10 mouse cellular contexts compared by ENCODE assay signal in the genomic region with DNA sequence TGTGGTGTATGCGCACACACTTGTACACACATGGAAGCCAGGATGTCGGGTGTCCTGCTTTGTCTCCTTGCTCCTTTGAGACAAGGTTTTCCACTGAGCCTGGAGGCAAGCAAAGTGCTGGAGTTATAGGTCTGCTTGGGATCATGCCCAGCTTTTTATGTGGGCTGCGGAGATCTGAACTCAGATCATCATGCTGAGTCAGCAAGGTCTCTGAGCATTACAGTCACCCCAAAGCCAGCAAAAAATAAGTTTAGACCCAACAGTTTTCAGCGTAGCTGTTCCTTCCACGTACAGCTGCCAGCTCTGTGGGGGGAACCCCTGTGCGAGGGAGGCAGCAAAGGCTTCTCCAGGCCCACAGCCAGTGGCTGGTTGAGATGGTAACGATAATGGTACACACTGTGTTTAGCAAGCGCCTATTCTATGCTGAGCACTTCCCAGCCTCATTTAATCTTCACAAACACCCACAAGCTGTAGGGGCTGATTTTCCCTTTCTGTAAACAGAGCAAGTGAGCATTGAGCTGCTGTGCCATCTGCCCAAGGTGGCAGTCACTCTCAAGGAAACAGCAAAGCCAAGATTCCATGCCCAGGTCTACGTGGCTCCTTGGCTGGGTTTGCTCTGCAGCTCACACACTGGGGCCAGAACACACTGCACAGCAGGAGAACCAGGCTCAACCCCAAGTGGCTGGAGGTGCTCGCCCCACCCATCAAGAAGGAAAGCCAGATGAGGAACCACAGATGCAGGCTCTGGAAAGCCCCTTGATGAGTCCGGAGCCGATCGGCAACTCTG. TPM values are rescaled to one million over a fixed set of nuclear protein-coding genes. Genes with fewer than 3 reads are reported as not detected.
DNase-seq lines count a peak whose midpoint lies in the region; ATAC-seq lines count a peak whose summit lies in the region.
"Had no signal": no experiment of that assay in that cellular context is flagged by ENCODE, and none has a peak within 500 bp of the region (broad histone marks: within the 10 kb centered on the region; RNA-seq: fewer than 3 reads in every experiment).

No protein-coding gene starts in this region.

- peak; percentile 75 for DNase-seq in layer of hippocampus, adult 11-12 months (ENCODE audit: low spot score)
- DNase-seq in layer of hippocampus, adult 9-10 months (ENCODE audit: low spot score) = no peak
- peak; percentile 71 to 72 for DNase-seq in cerebellum, postnatal 25 days
- DNase-seq in layer of hippocampus, adult 18-20 months (ENCODE audit: low spot score in 2 of 2) = peak; percentile 82 to 88
- DNase-seq in urinary bladder, postnatal 36 days (ENCODE audit: low spot score in 2 of 2) = no peak
- no peak for DNase-seq in yolk sac, embryonic 10.5 days (ENCODE audit: low spot score)
- no peak for DNase-seq in heart, adult 9 months (ENCODE audit: low spot score in 2 of 2)
- DNase-seq: thymus, postnatal 36 days had no signal

- peak; percentile 29 for ATAC-seq in monocyte, adult 5-6 weeks (replicated peaks; ENCODE audit: insufficient number of reproducible peaks, low FRiP score, low TSS enrichment, poor library complexity, severe bottlenecking)

RNA-seq across cellular contexts. Expression of gene Soga1, which starts 30.5 kb away (rescaled TPM):
- total RNA-seq in layer of hippocampus, adult 18-20 months (2021) = 10 to 100 TPM; 32.4 to 34.1 TPM
- total RNA-seq in monocyte, adult 5-6 weeks (2017) = 0.76 to 1.5 TPM (median 0.78 TPM) in 3 replicates

RNA-seq across cellular contexts. Expression of gene Tldc2, which starts 38.3 kb away (rescaled TPM):
- total RNA-seq in layer of hippocampus, adult 18-20 months (2021) = not detected
- not detected in 3 replicates for total RNA-seq in monocyte, adult 5-6 weeks (2017)
- total RNA-seq: layer of hippocampus, postnatal 25 days had no signal

RNA-seq across cellular contexts. Expression of gene Dsn1, which starts 41.6 kb away (rescaled TPM):
- 1 to 10 TPM; 2.7 to 4.3 TPM for total RNA-seq in layer of hippocampus, adult 18-20 months (2021)
- 13.4 to 31.9 TPM (median 17.8 TPM) in 3 replicates for total RNA-seq in monocyte, adult 5-6 weeks (2017)

RNA-seq across cellular contexts. Expression of gene Ndrg3, which starts 56.7 kb away (rescaled TPM):
- 100 to 1,000 TPM; 416 to 432 TPM for total RNA-seq in layer of hippocampus, adult 18-20 months (2021)
- 33.9 to 42.9 TPM (median 39.3 TPM) in 3 replicates for total RNA-seq in monocyte, adult 5-6 weeks (2017)

Comparison
In these comparisons a context has a peak if more than half of its experiments do, and no peak if none do; other contexts are left out.
1. DNase-seq: peak in layer of hippocampus, adult 11-12 months (single experiment), cerebellum, postnatal 25 days (2 of 2) and layer of hippocampus, adult 18-20 months (2 of 2); none in layer of hippocampus, adult 9-10 months (single experiment), urinary bladder, postnatal 36 days (0 of 2), yolk sac, embryonic 10.5 days (single experiment) and heart, adult 9 months (0 of 2).
2. RNA of gene Soga1, which starts 30.5 kb away (total RNA-seq): 32.4 to 34.1 TPM in layer of hippocampus, adult 18-20 months; 0.76 to 1.5 TPM in monocyte, adult 5-6 weeks; every median in the first group is over 10 times any median in the second.